Mouse (Mus musculus) liver, postnatal 0 days (tissue): ENCODE data around the gene Prdx1. TPM values are rescaled to one million over a fixed set of nuclear protein-coding genes. Genes with fewer than 3 reads are reported as not detected.

Experiments used
- ATAC-seq: fragments of 200-750 bp; cut with Nextera tagmentation; 2 replicates; pipeline ENCODE4 v1.8.0; 2017; ENCODE audit warnings: mild to moderate bottlenecking, moderate library complexity
- DNase-seq: peaks from one replicate; pipeline ENCODE4 v3.0.0-alpha.2; 2016
- H3K27ac ChIP-seq: fragments of 300-500 bp; sonication (generic); 2 replicates; pipeline ENCODE4 v1.5.1; 2014; ENCODE audit warnings: antibody characterized with exemption, moderate library complexity, mild to moderate bottlenecking, low read depth
- H3K27me3 ChIP-seq: fragments of 300-500 bp; sonication (generic); 2 replicates; pipeline ENCODE4 v1.6.1; 2014; ENCODE audit warnings: low read length, control low read depth, mixed read lengths; ENCODE audit not compliant: insufficient read depth
- H3K36me3 ChIP-seq: fragments of 300-500 bp; sonication (generic); replicated peaks from 2 replicates; pipeline ENCODE4 v1.6.1; 2014; ENCODE audit warnings: mild to moderate bottlenecking, control low read depth, low read length, moderate library complexity, mixed read lengths; ENCODE audit not compliant: insufficient read depth
- H3K4me1 ChIP-seq: fragments of 300-500 bp; sonication (generic); 2 replicates; pipeline ENCODE4 v1.6.1; 2014; ENCODE audit warnings: antibody characterized with exemption, mild to moderate bottlenecking, control low read depth; ENCODE audit not compliant: insufficient read depth
- H3K4me2 ChIP-seq: fragments of 300-500 bp; sonication (generic); 2 replicates; pipeline ENCODE4 v1.6.1; 2014; ENCODE audit warnings: low read depth, mild to moderate bottlenecking, low read length, moderate library complexity, mixed read lengths
- H3K4me3 ChIP-seq: fragments of 300-500 bp; sonication (generic); 2 replicates; pipeline ENCODE4 v1.5.1; 2014; ENCODE audit warnings: low read depth, low read length
- H3K9ac ChIP-seq: fragments of 300-500 bp; sonication (generic); replicated peaks from 2 replicates; pipeline ENCODE4 v1.6.1; 2014; ENCODE audit warnings: mild to moderate bottlenecking, moderate library complexity
- H3K9me3 ChIP-seq: fragments of 300-500 bp; sonication (generic); 2 replicates; pipeline ENCODE4 v1.6.1; 2016; ENCODE audit warnings: mild to moderate bottlenecking, control low read depth, low read length, mixed read lengths
- CTCF ChIP-seq: sonication (generic); IDR thresholded peaks from 2 replicates; pipeline ENCODE4 v1.5.1; 2016; ENCODE audit warnings: antibody characterized with exemption, low read depth
- EP300 ChIP-seq: IDR thresholded peaks from 2 replicates; pipeline ENCODE4 v1.6.1; 2016; ENCODE audit warnings: antibody characterized with exemption, low read depth, mild to moderate bottlenecking
- WGBS: fragments of 180-500 bp; shearing (Covaris S2); extraction: QIAGEN DNeasy Blood & Tissue Kit; methylation state at CpG from one replicate; pipeline ENCODE4 v1.1.7; 2014; ENCODE audit not compliant: insufficient replicate concordance; 5-methylcytosine and 5-hydroxymethylcytosine counted together
- polyA plus RNA-seq: library from polyadenylated mRNA; unstranded; fragments of >200 nt; fragmentation: Nextera tagmentation; extraction: Ambion mirVana; gene quantifications from 2 replicates; pipeline ENCODE4 v1.2.1, GENCODE M21; 2015

Gene Prdx1
- polyA plus RNA-seq, 1 experiment from 2014 or later: 2,167 TPM

DNA sequence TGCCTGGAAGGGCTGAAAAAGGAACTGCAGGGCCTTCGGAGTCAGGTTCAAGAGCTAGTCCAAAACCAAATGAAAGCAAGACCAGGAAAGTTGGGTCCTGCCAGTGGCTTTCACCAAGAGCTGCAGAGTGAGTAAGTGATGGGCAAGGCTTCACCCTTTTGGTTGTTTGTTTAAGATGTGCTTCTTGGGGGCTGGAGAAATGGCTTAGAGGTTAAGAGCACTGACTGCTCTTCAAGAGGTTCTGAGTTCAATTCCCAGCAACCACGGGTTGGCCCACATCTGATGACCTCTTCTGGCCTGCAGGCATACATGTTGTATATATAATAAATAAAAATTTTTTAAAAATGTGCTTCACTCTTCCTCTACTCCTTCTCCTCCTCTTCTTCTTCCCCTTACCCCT is 24.8 kb downstream of the Prdx1 start:
- H3K27me3 ChIP-seq: no peaks in the 10 kb centered on the region
- no peak for ATAC-seq
- TF ChIP-seq EP300 (no peak), CTCF (no peak)
- 78% methylated on average over 2 of the region's 2 CpGs for WGBS
- no peak for DNase-seq
- H3K4me2 ChIP-seq: no peak overlapping the region
- H3K9ac ChIP-seq: no peak overlapping the region
- H3K4me1 ChIP-seq: peaks cover 14% of the 10 kb centered on the region
- H3K27ac ChIP-seq: no peak overlapping the region
- peaks cover 2% of the 10 kb centered on the region; the same call in 1 of the 2 replicates for H3K36me3 ChIP-seq
- H3K9me3 ChIP-seq: no peaks in the 10 kb centered on the region
- H3K4me3 ChIP-seq: no peak overlapping the region

DNA sequence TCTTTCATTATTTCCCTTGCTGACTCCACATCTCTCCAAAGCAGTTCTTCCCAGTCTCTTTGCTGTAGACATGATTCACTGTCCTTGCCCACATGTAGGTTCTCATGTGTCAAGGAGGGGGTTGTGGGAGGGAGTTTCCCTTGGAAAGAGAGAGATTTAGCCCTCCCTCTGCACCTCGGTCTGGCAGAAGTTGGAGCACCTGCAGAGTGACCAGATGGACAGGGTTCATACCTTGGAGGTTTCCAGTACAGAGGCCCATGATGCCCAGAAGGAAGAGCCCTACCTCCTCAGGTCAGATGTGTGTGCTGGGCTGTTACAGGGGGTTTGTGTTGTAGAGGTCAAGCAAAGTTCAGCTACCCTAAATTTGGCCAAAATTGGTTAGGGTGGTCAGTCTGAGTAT is 27.2 kb downstream of the Prdx1 start:
- ATAC-seq (no peak), DNase-seq (no peak)
- no peak overlapping the region for H3K4me2 ChIP-seq
- WGBS: 71% methylated on average over 1 of the region's 1 CpGs
- no peak overlapping the region for H3K9ac ChIP-seq
- H3K36me3 ChIP-seq: peaks cover 5% of the 10 kb centered on the region; the same call in 1 of the 2 replicates
- peaks cover 8% of the 10 kb centered on the region for H3K4me1 ChIP-seq
- TF ChIP-seq CTCF (no peak), EP300 (no peak)
- no peak overlapping the region for H3K4me3 ChIP-seq
- no peaks in the 10 kb centered on the region for H3K9me3 ChIP-seq
- H3K27me3 ChIP-seq: no peaks in the 10 kb centered on the region
- no peak overlapping the region for H3K27ac ChIP-seq

DNA sequence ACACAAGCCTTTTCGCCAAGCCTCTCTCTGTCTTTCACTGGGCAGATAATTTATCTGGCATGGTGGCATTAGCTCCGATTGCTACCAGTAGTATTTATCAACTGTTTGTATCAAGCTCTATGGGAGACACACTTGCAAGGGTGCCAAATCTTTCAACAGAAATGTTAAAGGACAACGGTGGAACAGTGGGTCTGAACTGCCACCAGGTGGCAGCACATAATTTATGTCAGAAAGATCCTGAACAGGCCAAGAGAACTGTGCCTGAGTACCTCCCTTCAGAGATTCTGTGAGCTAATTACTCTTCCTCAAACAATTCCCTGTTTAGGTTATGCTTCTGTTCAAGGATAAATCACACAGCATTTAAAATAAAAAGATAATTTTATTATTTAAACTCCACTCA is 34.1 kb downstream of the Prdx1 start:
- H3K4me1 ChIP-seq: peaks cover 21% of the 10 kb centered on the region
- H3K27me3 ChIP-seq: no peaks in the 10 kb centered on the region
- no peaks in the 10 kb centered on the region for H3K9me3 ChIP-seq
- TF ChIP-seq EP300 (no peak), CTCF (peak; percentile 88)
- no peak overlapping the region for H3K4me3 ChIP-seq
- H3K36me3 ChIP-seq: peaks cover 5% of the 10 kb centered on the region; the same call in 1 of the 2 replicates
- H3K9ac ChIP-seq: no peak overlapping the region
- WGBS: 15% methylated on average over 3 of the region's 3 CpGs
- no peak overlapping the region for H3K4me2 ChIP-seq
- DNase-seq (peak; percentile 70), ATAC-seq (no peak)
- no peak overlapping the region for H3K27ac ChIP-seq

DNA sequence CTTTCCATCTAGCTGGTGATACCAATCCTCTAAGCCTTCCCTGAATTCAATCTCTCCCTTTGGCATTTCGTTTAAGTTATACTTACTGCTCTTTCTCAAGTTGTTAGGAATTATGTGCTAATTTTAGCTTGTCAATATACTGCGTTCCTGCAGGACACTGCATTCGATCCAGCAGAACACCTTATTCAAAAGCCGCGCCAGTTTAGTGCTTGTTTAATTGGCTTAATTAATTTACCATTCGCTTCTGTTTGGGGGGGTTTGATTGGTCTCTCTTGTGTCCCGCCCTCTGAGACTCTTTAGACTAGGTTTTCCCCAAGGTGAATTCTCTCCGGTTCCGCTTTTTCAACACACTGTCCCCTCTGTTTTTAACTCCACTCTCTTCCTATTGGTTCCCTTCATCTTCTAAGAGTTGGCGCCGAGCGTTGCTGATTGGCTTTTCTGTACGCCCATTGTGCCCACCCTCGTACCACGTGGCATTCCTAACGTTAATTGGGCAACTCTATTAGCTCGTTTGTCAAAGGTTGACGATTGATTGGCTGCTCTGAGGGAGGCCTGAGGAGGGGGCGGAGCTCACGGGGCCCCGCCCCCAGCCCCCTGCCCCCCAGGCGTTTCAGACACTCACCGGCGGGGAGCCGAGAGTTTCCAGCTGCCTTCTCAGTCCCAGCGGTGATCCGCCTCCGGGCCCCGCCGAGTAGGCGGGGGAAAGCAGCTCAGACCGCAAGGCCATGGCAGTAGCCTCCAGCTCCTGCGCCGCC is 35.2 kb downstream of the Prdx1 start, which contains the start of gene Tesk2:
Tesk2 (plus strand) TSS at position 606 of the 755 bp plus-strand sequence.
- TF ChIP-seq EP300 (no peak), CTCF (no peak)
- Histone ChIP-seq H3K4me3 (peak within 1 kb of the TSS; percentile 91), H3K36me3 (no peaks in the 10 kb centered on the region; the same call in 1 of the 2 replicates), H3K27ac (peak within 1 kb of the TSS; percentile 96), H3K4me2 (peak within 1 kb of the TSS; percentile 96), H3K4me1 (peaks cover 21% of the 10 kb centered on the region), H3K9ac (peak within 1 kb of the TSS; percentile 91), H3K27me3 (no peaks in the 10 kb centered on the region), H3K9me3 (no peaks in the 10 kb centered on the region)
- peak; percentile 93 for DNase-seq
- under 1% methylated on average over 34 of the region's 34 CpGs for WGBS
- ATAC-seq: peak; percentile 95

DNA sequence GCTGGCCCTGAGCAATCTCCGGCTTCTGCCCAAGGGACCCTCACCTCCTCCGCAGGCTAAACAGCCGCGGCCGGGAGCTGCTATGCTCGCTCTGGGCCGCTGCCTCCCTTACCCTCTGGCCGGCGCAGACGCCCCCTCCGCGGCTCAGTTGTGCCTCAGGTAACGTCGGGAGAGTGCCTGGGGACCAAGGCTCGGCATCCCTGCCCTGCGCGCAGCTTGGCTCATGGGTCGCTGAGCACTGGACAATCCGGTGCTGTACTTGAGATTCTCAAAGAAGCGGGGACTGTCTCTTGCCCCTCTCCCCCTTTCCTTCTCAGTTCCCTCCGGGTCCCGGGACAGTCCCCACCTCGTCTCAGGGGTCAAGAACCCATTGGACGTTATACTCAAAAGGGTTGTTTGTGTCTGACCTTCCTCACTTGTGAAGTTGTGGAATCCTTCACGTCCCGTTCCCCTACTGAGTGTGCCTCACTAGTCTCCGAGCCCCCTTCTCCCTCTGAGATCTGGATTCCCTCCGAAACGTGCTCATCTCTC is 35.8 kb downstream of the Prdx1 start:
- Histone ChIP-seq H3K27me3 (no peaks in the 10 kb centered on the region), H3K4me3 (peak overlapping the region; percentile 91), H3K4me2 (peak overlapping the region; percentile 96), H3K4me1 (peaks cover 21% of the 10 kb centered on the region), H3K27ac (peak overlapping the region; percentile 96), H3K36me3 (no peaks in the 10 kb centered on the region; the same call in 1 of the 2 replicates), H3K9ac (peak overlapping the region; percentile 91), H3K9me3 (no peaks in the 10 kb centered on the region)
- TF ChIP-seq EP300: no peak
- no peak for TF ChIP-seq CTCF
- WGBS: under 1% methylated on average over 29 of the region's 29 CpGs
- no peak for DNase-seq
- peak; percentile 49 for ATAC-seq

DNA sequence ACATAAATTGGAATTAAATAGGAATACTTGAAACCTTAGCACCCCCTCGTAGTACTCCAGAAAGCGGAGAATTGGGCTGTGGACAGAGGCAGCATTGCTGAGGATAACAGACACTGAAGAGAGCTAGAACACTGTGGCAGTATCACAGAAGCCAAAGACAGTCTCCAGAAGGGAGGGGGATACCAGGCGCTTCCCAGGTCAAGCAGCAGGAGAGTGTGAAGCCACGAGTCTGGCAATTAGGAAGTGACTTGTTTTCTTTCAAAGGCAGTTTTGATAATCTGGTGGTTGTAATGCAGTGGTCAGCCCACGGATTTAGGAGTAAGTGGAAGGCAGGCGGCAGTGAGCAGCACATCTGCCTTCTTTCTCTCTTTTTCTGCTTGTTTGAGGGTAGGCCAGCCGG is 36.9 kb downstream of the Prdx1 start:
- Histone ChIP-seq H3K4me2 (peak overlapping the region; percentile 96), H3K27me3 (no peaks in the 10 kb centered on the region), H3K9ac (peak overlapping the region; percentile 91; the same call in 1 of the 2 replicates), H3K9me3 (no peaks in the 10 kb centered on the region), H3K36me3 (no peaks in the 10 kb centered on the region), H3K4me3 (peak overlapping the region; percentile 91), H3K27ac (0 out of 2 replicates have a peak overlapping the region, but pooled peaks have one; percentile 19), H3K4me1 (peaks cover 23% of the 10 kb centered on the region)
- no peak for TF ChIP-seq EP300
- TF ChIP-seq CTCF: no peak
- no peak for DNase-seq
- no peak for ATAC-seq
- WGBS: 51% methylated on average over 7 of the region's 7 CpGs
